Mouse (Mus musculus) kidney, adult 2 months (tissue): Measurements from ENCODE around the gene Tbc1d12.
A peak's percentile ranks its signal among the peaks of the same experiment; 100 is the strongest.

Experiments
- CTCF ChIP-seq: fragments of 200-500 bp; conservative IDR thresholded peaks from 2 replicates; pipeline ENCODE4 v1.5.1; 2011; ENCODE audit warnings: low read depth, mild to moderate bottlenecking, control low read depth, low read length, moderate library complexity, mixed read lengths; ENCODE audit not compliant: insufficient read depth, insufficient read length
- POLR2A ChIP-seq: fragments of 200-500 bp; IDR thresholded peaks from one replicate; pipeline ENCODE4 v1.6.1; 2011; ENCODE audit warnings: low read depth, low read length, control low read depth

GRCm38 (mm10) chr19:38915677-38916076, 79.3 kb downstream of the Tbc1d12 start:
- TF ChIP-seq CTCF (peak; percentile 52), POLR2A (no peak)
